Mouse (Mus musculus) hindbrain, embryonic 10.5 days (tissue): ENCODE data around the gene Fam81b. TPM values are rescaled to one million over a fixed set of nuclear protein-coding genes. Genes with fewer than 3 reads are reported as not detected.

ENCODE experiments used
- DNase-seq: peaks from one replicate; pipeline ENCODE4 v3.0.0-alpha.2; 2017; ENCODE audit warnings: low spot score
- H3K27ac ChIP-seq: fragments of 300-500 bp; sonication (generic); 2 replicates; pipeline ENCODE4 v1.5.1; 2016; ENCODE audit warnings: mild to moderate bottlenecking, moderate library complexity
- H3K27me3 ChIP-seq: fragments of 300-500 bp; sonication (generic); 2 replicates; pipeline ENCODE4 v1.6.1; 2016; ENCODE audit warnings: mild to moderate bottlenecking; ENCODE audit not compliant: poor library complexity, insufficient read depth, severe bottlenecking
- H3K36me3 ChIP-seq: fragments of 300-500 bp; sonication (generic); 2 replicates; pipeline ENCODE4 v1.6.1; 2016; ENCODE audit warnings: mild to moderate bottlenecking, moderate library complexity
- H3K4me1 ChIP-seq: fragments of 300-500 bp; sonication (generic); replicated peaks from 2 replicates; pipeline ENCODE4 v1.6.1; 2016; ENCODE audit warnings: mild to moderate bottlenecking
- H3K4me3 ChIP-seq: fragments of 300-500 bp; sonication (generic); 2 replicates; pipeline ENCODE4 v1.5.1; 2016; ENCODE audit warnings: mild to moderate bottlenecking, moderate library complexity
- H3K9me3 ChIP-seq: fragments of 300-500 bp; sonication (generic); 2 replicates; pipeline ENCODE4 v1.6.1; 2016; ENCODE audit warnings: mild to moderate bottlenecking, moderate library complexity
- WGBS: fragments of 180-500 bp; shearing (Covaris S2); methylation state at CpG from one replicate; pipeline ENCODE4 v1.1.7; 2016; 5-methylcytosine and 5-hydroxymethylcytosine counted together
- polyA plus RNA-seq: library from polyadenylated mRNA; unstranded; fragments of >200 nt; fragmentation: Nextera tagmentation; extraction: Ambion mirVana; gene quantifications from 2 replicates; pipeline ENCODE4 v1.2.1, GENCODE M21; 2016

Gene Fam81b
- polyA plus RNA-seq, 1 experiment from 2014 or later: 1.3 TPM

DNA sequence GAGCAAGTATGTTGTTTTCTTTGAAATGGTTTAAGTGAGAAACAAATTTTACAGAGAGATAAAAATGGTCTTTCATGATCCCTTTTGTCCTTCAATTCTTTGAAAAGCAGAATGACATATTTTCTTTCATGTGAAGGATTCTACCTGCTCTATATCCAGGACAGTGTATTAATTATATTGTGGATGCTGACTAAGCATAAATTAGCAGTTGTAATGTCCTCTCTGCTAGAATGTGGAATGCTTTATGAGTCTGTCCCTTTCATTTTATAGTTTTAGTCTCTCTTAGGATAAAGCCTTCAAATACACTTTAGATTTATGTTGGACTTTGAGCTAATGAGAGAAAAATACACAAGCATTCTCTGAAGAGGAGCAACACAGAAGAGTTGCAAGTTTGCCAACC lies 130.6 kb downstream of the Fam81b start:
- H3K4me1 ChIP-seq: no peaks in the 10 kb centered on the region
- no peak overlapping the region for H3K27ac ChIP-seq
- 0 out of 2 replicates have a peak, but pooled peaks cover 6% of the 10 kb centered on the region for H3K9me3 ChIP-seq
- H3K36me3 ChIP-seq: peaks cover 42% of the 10 kb centered on the region
- H3K4me3 ChIP-seq: no peak overlapping the region
- DNase-seq: no peak
- H3K27me3 ChIP-seq: no peaks in the 10 kb centered on the region

DNA sequence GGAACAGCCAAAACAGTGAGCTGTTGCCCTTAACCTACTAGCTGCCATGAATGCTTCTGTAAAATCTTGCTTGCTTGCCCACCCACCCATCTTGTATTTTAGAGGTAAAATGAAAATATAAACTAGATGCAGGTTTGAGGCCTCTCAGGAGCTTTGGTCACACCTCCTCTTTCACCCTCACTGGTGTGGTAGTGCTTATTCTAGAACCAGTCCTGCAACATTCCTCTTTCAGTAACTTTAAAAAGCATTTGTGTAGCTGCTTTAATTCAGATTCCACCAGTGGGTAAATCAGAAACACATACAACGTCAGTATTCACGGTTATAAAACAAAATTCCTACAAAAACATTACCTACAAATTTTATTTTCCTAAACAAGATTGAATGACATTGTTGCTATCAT lies 144.3 kb downstream of the Fam81b start:
- Histone ChIP-seq H3K27ac (no peak overlapping the region), H3K27me3 (no peaks in the 10 kb centered on the region), H3K9me3 (no peaks in the 10 kb centered on the region), H3K4me3 (no peak overlapping the region), H3K4me1 (no peaks in the 10 kb centered on the region), H3K36me3 (peaks cover 82% of the 10 kb centered on the region)
- no peak for DNase-seq
- 98% methylated on average over 2 of the region's 2 CpGs for WGBS

DNA sequence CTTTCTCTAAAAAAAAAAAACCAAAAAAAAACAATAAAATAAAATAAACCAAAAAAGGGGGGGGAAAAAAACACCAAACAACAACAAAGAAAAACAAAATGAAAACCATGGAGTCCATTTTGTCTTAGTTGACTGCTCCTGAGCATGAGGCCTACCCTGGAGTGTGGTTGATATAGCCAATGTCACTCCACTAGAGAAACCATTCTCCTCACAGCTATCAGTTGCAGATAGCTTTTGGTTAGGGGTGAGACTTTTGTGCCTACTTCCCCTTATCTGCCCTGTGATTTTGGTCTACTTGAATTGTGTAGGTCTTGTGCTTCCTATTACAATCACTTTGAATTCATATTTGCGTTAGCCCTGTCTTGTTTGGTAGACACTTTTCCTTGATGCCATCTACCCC lies 147.4 kb downstream of the Fam81b start:
- Histone ChIP-seq H3K9me3 (no peaks in the 10 kb centered on the region), H3K27ac (no peak overlapping the region), H3K4me1 (no peaks in the 10 kb centered on the region), H3K27me3 (no peaks in the 10 kb centered on the region), H3K4me3 (no peak overlapping the region), H3K36me3 (peaks cover 81% of the 10 kb centered on the region)
- no peak for DNase-seq
- 96% methylated on average over 1 of the region's 1 CpGs for WGBS

DNA sequence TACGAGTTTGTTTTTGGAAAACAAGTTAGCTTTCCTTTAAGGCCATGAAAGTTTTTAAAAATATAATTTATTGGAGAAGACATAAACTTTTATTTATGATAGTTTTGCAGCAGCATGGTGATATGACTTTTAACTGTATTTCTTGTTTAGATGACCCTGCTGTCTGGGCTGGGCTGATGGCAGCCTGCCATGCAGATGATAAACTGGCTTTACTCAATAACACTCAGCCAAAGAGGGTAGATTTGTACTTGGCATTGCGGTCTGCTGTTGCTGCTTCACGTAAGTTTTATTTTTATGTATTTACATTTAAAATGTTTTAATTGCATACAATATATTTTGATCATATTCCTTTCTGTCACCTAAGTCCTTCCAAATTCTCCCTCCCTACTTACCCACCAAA lies 147.8 kb downstream of the Fam81b start:
- H3K4me1 ChIP-seq: no peaks in the 10 kb centered on the region
- DNase-seq: no peak
- H3K27me3 ChIP-seq: no peaks in the 10 kb centered on the region
- 95% methylated on average over 3 of the region's 3 CpGs for WGBS
- peaks cover 79% of the 10 kb centered on the region for H3K36me3 ChIP-seq
- H3K4me3 ChIP-seq: no peak overlapping the region
- no peaks in the 10 kb centered on the region for H3K9me3 ChIP-seq
- H3K27ac ChIP-seq: no peak overlapping the region

Other genes with a start within 250 kb of the Fam81b start
- 0.39 and 0.50 TPM in 2 replicates for gene Gpr150, start 248.1 kb downstream of the Fam81b start, polyA plus RNA-seq
- 4.2 and 4.9 TPM in 2 replicates for gene Arsk, start 206.4 kb downstream of the Fam81b start, polyA plus RNA-seq
- gene Ttc37, start 206.3 kb downstream of the Fam81b start, polyA plus RNA-seq: 10.7 and 12.4 TPM in 2 replicates
- gene Mctp1, start 79.5 kb upstream of the Fam81b start, polyA plus RNA-seq: 2.3 and 3.6 TPM in 2 replicates